Mouse (Mus musculus) left cerebral cortex, adult 6 months (tissue): ENCODE results near the gene Prr30. TPM values are rescaled to one million over a fixed set of nuclear protein-coding genes. Genes with fewer than 3 reads are reported as not detected.

ENCODE experiments used
- long read RNA-seq, 2 experiments: library from polyadenylated mRNA; unstranded; transcript quantifications; one replicate each; pipeline ENCODE4 v2.0.0; 2019 to 2020
- polyA plus RNA-seq: library from polyadenylated mRNA; unstranded; fragments of <200 nt; fragmentation: Nextera tagmentation; gene quantifications from 2 replicates; pipeline ENCODE4 v1.2.3, GENCODE M21; 2021

Prr30 gene
- not detected in 2 replicates for polyA plus RNA-seq
- long read RNA-seq, experiment 1: 0 reads
- long read RNA-seq, experiment 2: 0 reads

DNA sequence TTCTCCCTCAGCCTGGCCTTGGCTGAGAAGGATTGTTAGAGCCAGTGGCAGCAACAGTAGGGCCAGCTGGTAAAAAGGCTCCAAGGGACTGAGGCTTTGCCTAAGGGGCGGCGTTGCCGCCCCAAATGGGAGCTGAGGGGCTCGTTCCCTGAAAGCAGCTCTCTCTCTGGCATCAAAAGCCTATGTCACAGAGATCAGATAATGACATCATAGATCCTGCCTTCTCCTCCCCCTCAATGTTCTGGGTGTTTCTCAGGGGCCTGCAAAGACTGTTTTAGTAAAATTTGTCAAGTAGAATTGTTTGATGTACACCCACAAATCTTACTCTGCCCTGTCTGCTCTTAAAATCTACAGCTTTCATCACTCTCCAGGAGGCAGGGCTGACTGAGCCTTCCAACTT is at the start of gene Prr30:
Gene Prr30, minus strand, starts transcription at position 101 of the 400 bp plus-strand sequence.

